Mouse (Mus musculus) spleen, embryonic (tissue): ENCODE data around the gene R3hcc1l.

Source experiments
- CTCF ChIA-PET: fragments of 350-600 bp; sonication (Branson Sonifier 250); formaldehyde crosslinking; loops from one replicate; lab custom pipeline; 2022; lab: Charles Lee

The R3hcc1l gene

GRCm38 (mm10) chr19:42539414-42540189 is 21.0 kb downstream of the R3hcc1l start:
- CTCF ChIA-PET: no interaction called here

GRCm38 (mm10) chr19:42540649-42541048 is 22.1 kb downstream of the R3hcc1l start:
- CTCF ChIA-PET: interaction anchor here (0.6 kb wide), 1 partner anchor 1825 kb away, joined by 9 read pairs; no protein-coding TSS in a partner anchor

- CTCF ChIA-PET: no interaction called here
These were observed 40.1 kb downstream of the R3hcc1l start for GRCm38 (mm10) chr19:42558701-42559100.

GRCm38 (mm10) chr19:42561991-42562390 is 43.4 kb downstream of the R3hcc1l start:
- CTCF ChIA-PET: no interaction called here

GRCm38 (mm10) chr19:42562981-42563380 is 44.4 kb downstream of the R3hcc1l start:
- CTCF ChIA-PET: no interaction called here

- CTCF ChIA-PET: no interaction called here
These were observed 45.2 kb downstream of the R3hcc1l start for GRCm38 (mm10) chr19:42563726-42564270.

- CTCF ChIA-PET: no interaction called here
These were observed 47.9 kb downstream of the R3hcc1l start for GRCm38 (mm10) chr19:42566283-42567019.

GRCm38 (mm10) chr19:42567020-42567419 is 48.5 kb downstream of the R3hcc1l start:
- CTCF ChIA-PET: no interaction called here

- CTCF ChIA-PET: no interaction called here
These were observed 50.5 kb downstream of the R3hcc1l start for GRCm38 (mm10) chr19:42569076-42569475.

- CTCF ChIA-PET: no interaction called here
These were observed 52.7 kb downstream of the R3hcc1l start for GRCm38 (mm10) chr19:42571291-42571690.

GRCm38 (mm10) chr19:42575317-42575716 is 56.8 kb downstream of the R3hcc1l start:
- CTCF ChIA-PET: no interaction called here

GRCm38 (mm10) chr19:42576856-42577255 is 58.3 kb downstream of the R3hcc1l start:
- CTCF ChIA-PET: no interaction called here

- CTCF ChIA-PET: no interaction called here
These were observed 60.1 kb downstream of the R3hcc1l start for GRCm38 (mm10) chr19:42578631-42579030.

GRCm38 (mm10) chr19:42580701-42581100 is 62.1 kb downstream of the R3hcc1l start:
- CTCF ChIA-PET: no interaction called here

- CTCF ChIA-PET: no interaction called here
These were observed 64.3 kb downstream of the R3hcc1l start for GRCm38 (mm10) chr19:42582811-42583370.

- CTCF ChIA-PET: no interaction called here
These were observed 65.1 kb downstream of the R3hcc1l start for GRCm38 (mm10) chr19:42583677-42584076.

- CTCF ChIA-PET: no interaction called here
These were observed 65.6 kb downstream of the R3hcc1l start for GRCm38 (mm10) chr19:42584188-42584587.

- CTCF ChIA-PET: no interaction called here
These were observed 69.1 kb downstream of the R3hcc1l start for GRCm38 (mm10) chr19:42587704-42588103.

- CTCF ChIA-PET: no interaction called here
These were observed 70.7 kb downstream of the R3hcc1l start for GRCm38 (mm10) chr19:42589246-42589645.

GRCm38 (mm10) chr19:42591534-42591933 is 73.0 kb downstream of the R3hcc1l start:
- CTCF ChIA-PET: no interaction called here

GRCm38 (mm10) chr19:42593456-42593855 is 74.9 kb downstream of the R3hcc1l start:
- CTCF ChIA-PET: interaction anchor here (0.5 kb wide), 1 partner anchor 202 kb away, joined by 3 read pairs; no protein-coding TSS in a partner anchor

- CTCF ChIA-PET: no interaction called here
These were observed 76.5 kb downstream of the R3hcc1l start for GRCm38 (mm10) chr19:42595066-42595465.
